Mouse (Mus musculus) heart, adult 11 months (tissue): ENCODE data around the gene Grm6.

ENCODE experiments used
- DNase-seq: peaks from one replicate; pipeline ENCODE4 v3.0.0; 2022

Gene Grm6

GRCm38 (mm10) chr11:50850177-50850735 lies at the start of gene Grm6:
Grm6 (plus strand) TSS chr11:50850685.
- DNase-seq, result no peak

GRCm38 (mm10) chr11:50814233-50814632 lies 36.3 kb upstream of the Grm6 start:
- no peak for DNase-seq

GRCm38 (mm10) chr11:50826214-50826613 lies 24.3 kb upstream of the Grm6 start:
- no peak for DNase-seq

- DNase-seq, result peak; percentile 98
Observed at GRCm38 (mm10) chr11:50827010-50827953, 23.2 kb upstream of the Grm6 start, which contains the start of gene Zfp354c. Zfp354c (minus strand) TSS chr11:50827724.

GRCm38 (mm10) chr11:50835727-50836126 lies 14.8 kb upstream of the Grm6 start:
- peak; percentile 6 for DNase-seq

- DNase-seq, result peak; percentile 99
Observed at GRCm38 (mm10) chr11:50841023-50841735, 9.3 kb upstream of the Grm6 start, which contains the start of gene Zfp879. Zfp879 (minus strand) TSS chr11:50841552.

GRCm38 (mm10) chr11:50845951-50846350 lies 4.5 kb upstream of the Grm6 start:
- no peak for DNase-seq

- no peak for DNase-seq
Observed at GRCm38 (mm10) chr11:50847047-50847446, 3.4 kb upstream of the Grm6 start.

- DNase-seq, result no peak
Observed at GRCm38 (mm10) chr11:50848520-50849137, 1.9 kb upstream of the Grm6 start.

GRCm38 (mm10) chr11:50849310-50849709 lies 1.2 kb upstream of the Grm6 start:
- no peak for DNase-seq

- DNase-seq, result no peak
Observed at GRCm38 (mm10) chr11:50850989-50851601, 610 bp downstream of the Grm6 start.

GRCm38 (mm10) chr11:50878641-50879040 lies 28.2 kb downstream of the Grm6 start:
- DNase-seq, result peak; percentile 79

GRCm38 (mm10) chr11:50883756-50884155 lies 33.3 kb downstream of the Grm6 start:
- DNase-seq, result no peak

- DNase-seq, result peak; percentile 83
Observed at GRCm38 (mm10) chr11:50886231-50886932, 35.9 kb downstream of the Grm6 start.

GRCm38 (mm10) chr11:50886933-50887293 lies 36.4 kb downstream of the Grm6 start:
- no peak for DNase-seq

- DNase-seq, result peak; percentile 99
Observed at GRCm38 (mm10) chr11:50887390-50888128, 37.1 kb downstream of the Grm6 start, which contains the start of gene Zfp454. Zfp454 (minus strand) TSS chr11:50887651.

- peak; percentile 62 for DNase-seq
Observed at GRCm38 (mm10) chr11:50892441-50892840, 42.0 kb downstream of the Grm6 start.

- DNase-seq, result no peak
Observed at GRCm38 (mm10) chr11:50897359-50897758, 46.9 kb downstream of the Grm6 start.

- peak; percentile 9 for DNase-seq
Observed at GRCm38 (mm10) chr11:50908136-50908535, 57.7 kb downstream of the Grm6 start.

GRCm38 (mm10) chr11:50913301-50913700 lies 62.8 kb downstream of the Grm6 start:
- peak; percentile 48 for DNase-seq

GRCm38 (mm10) chr11:50914461-50914860 lies 64.0 kb downstream of the Grm6 start:
- DNase-seq, result peak; percentile 18
